Mouse (Mus musculus) CH12.LX (cell line): ENCODE results near the gene Neb. TPM values are rescaled to one million over a fixed set of nuclear protein-coding genes. Genes with fewer than 3 reads are reported as not detected.

Source experiments
- DNase-seq: peaks from one replicate; pipeline ENCODE4 v3.0.0-alpha.2; 2013; ENCODE audit errors: extremely low read depth
- H3K27ac ChIP-seq: 2 replicates; pipeline ENCODE4 v1.5.1; 2012; ENCODE audit warnings: low read depth, mild to moderate bottlenecking, control low read depth, moderate library complexity; ENCODE audit not compliant: insufficient read depth
- H3K27me3 ChIP-seq: replicated peaks from 2 replicates; pipeline ENCODE3; 2012; ENCODE audit warnings: inconsistent platforms
- H3K36me3 ChIP-seq, 2 experiments: replicated peaks in 1 of 2; 2 replicates each; pipeline versions ENCODE3 to v1.6.1; 2012; ENCODE audit warnings: inconsistent platforms in 1 of 2, low read length in 1 of 2, mild to moderate bottlenecking in 1 of 2, mixed read lengths in 1 of 2, moderate library complexity in 1 of 2; ENCODE audit not compliant: control insufficient read depth in 1 of 2, insufficient read depth in 1 of 2
- H3K4me1 ChIP-seq, 2 experiments: 2 replicates each; pipeline ENCODE4 v1.6.1; 2012; ENCODE audit warnings: inconsistent platforms in 1 of 2, moderate library complexity in 1 of 2; ENCODE audit not compliant: insufficient read depth in 2 of 2, control insufficient read depth in 1 of 2
- H3K4me2 ChIP-seq: 2 replicates; pipeline ENCODE4 v1.6.1; 2012; ENCODE audit warnings: low read depth, mild to moderate bottlenecking, control low read depth; ENCODE audit not compliant: poor library complexity, insufficient read depth, severe bottlenecking
- H3K4me3 ChIP-seq, 3 experiments: fragments of 150-350 bp in 1 of 3; sonication (generic) in 1 of 3; replicated peaks in 1 of 3; 2 replicates each; pipeline versions ENCODE3 to v1.5.1; 2011 to 2012; ENCODE audit warnings: low read depth in 2 of 3, low read length in 2 of 3, mild to moderate bottlenecking in 2 of 3, moderate library complexity in 2 of 3, control low read depth in 1 of 3, improper control_type of control experiment in 1 of 3, inconsistent platforms in 1 of 3, mixed read lengths in 1 of 3; ENCODE audit not compliant: poor library complexity in 1 of 3
- H3K79me2 ChIP-seq: replicated peaks from 2 replicates; pipeline ENCODE4 v1.6.1; 2012; ENCODE audit warnings: mild to moderate bottlenecking, moderate library complexity; ENCODE audit not compliant: control insufficient read depth, poor library complexity, insufficient read depth, severe bottlenecking; ENCODE audit errors: extremely low read depth
- H3K9ac ChIP-seq: 2 replicates; pipeline ENCODE4 v1.6.1; 2012; ENCODE audit warnings: low read depth, mild to moderate bottlenecking, control low read depth, moderate library complexity; ENCODE audit not compliant: insufficient read depth
- H3K9me3 ChIP-seq: replicated peaks from 2 replicates; pipeline ENCODE3; 2012; ENCODE audit warnings: low read length, inconsistent platforms, mixed read lengths
- BHLHE40 ChIP-seq: IDR thresholded peaks from 2 replicates; pipeline ENCODE4 v1.6.1; 2011; ENCODE audit warnings: mild to moderate bottlenecking, low read depth, low read length, improper control_type of control experiment
- CHD1 ChIP-seq: IDR thresholded peaks from 2 replicates; pipeline ENCODE4 v1.6.1; 2012; ENCODE audit warnings: low read depth, low read length, improper control_type of control experiment, inconsistent platforms
- CHD2 ChIP-seq: IDR thresholded peaks from 2 replicates; pipeline ENCODE4 v1.6.1; 2011; ENCODE audit warnings: low read length, improper control_type of control experiment
- E2F4 ChIP-seq: IDR thresholded peaks from 2 replicates; pipeline ENCODE4 v1.6.1; 2011; ENCODE audit warnings: low read depth, low read length, improper control_type of control experiment; ENCODE audit not compliant: insufficient replicate concordance
- ELF1 ChIP-seq: IDR thresholded peaks from 2 replicates; pipeline ENCODE4 v1.6.1; 2014; ENCODE audit warnings: low read depth, mild to moderate bottlenecking, inconsistent platforms, low read length, improper control_type of control experiment
- EP300 ChIP-seq: IDR thresholded peaks from 2 replicates; pipeline ENCODE4 v1.6.1; 2011; ENCODE audit warnings: low read length, improper control_type of control experiment
- IRF4 ChIP-seq: IDR thresholded peaks from 2 replicates; pipeline ENCODE4 v1.6.1; 2014; ENCODE audit warnings: low read depth, mild to moderate bottlenecking, inconsistent platforms, low read length, improper control_type of control experiment
- MAFK ChIP-seq: IDR thresholded peaks from 2 replicates; pipeline ENCODE4 v1.6.1; 2011; ENCODE audit warnings: low read length, improper control_type of control experiment; ENCODE audit not compliant: insufficient replicate concordance
- NRF1 ChIP-seq: IDR thresholded peaks from 2 replicates; pipeline ENCODE4 v1.6.1; 2014; ENCODE audit warnings: low read depth, mild to moderate bottlenecking, inconsistent platforms, low read length, improper control_type of control experiment, moderate library complexity
- POLR2A ChIP-seq: IDR thresholded peaks from 2 replicates; pipeline ENCODE4 v1.6.1; 2011; ENCODE audit warnings: low read depth, mild to moderate bottlenecking, improper control_type of control experiment, low read length
- TBP ChIP-seq: conservative IDR thresholded peaks from 2 replicates; pipeline ENCODE4 v1.6.1; 2011; ENCODE audit warnings: low read depth, low read length, improper control_type of control experiment
- USF1 ChIP-seq: IDR thresholded peaks from 2 replicates; pipeline ENCODE4 v1.6.1; 2014; ENCODE audit warnings: low read depth, mild to moderate bottlenecking, inconsistent platforms, low read length, improper control_type of control experiment
- dilution Hi-C: fragments of 300-500 bp; cut with MboI; formaldehyde crosslinking; loops from 2 replicates; pipeline ENCODE4 v1.14.3; 2020; ENCODE audit warnings: low sequenced_read_pairs; ENCODE audit not compliant: extremely low pct_unique_long_range_greater_than_20kb, extremely low pct_ligation_motif_present
- in situ Hi-C: fragments of 300-500 bp; cut with MboI; formaldehyde crosslinking; loops from 3 replicates; pipeline ENCODE4 v1.14.3; 2019; ENCODE audit warnings: low sequenced_read_pairs, low pct_ligation_motif_present, low pct_unique_long_range_greater_than_20kb, mixed read lengths
- polyA plus RNA-seq: library from polyadenylated mRNA; unstranded; fragments of >175 nt; gene quantifications from 2 replicates; pipeline ENCODE4 v1.2.1, GENCODE M21; 2012; ENCODE audit warnings: low read depth; ENCODE audit not compliant: insufficient read length
- total RNA-seq, 2 experiments: library from RNA; depleted of rRNA; stranded (reverse); fragments of 300-350 nt in 1 of 2; fragments of >200 nt in 1 of 2; gene quantifications; 2 replicates each; pipeline ENCODE4 v1.2.3; 2012 to 2014

Gene Neb
- total and polyA plus RNA-seq, 3 experiments, result 1.5 to 1.8 (median 1.7) TPM

- TF ChIP-seq CHD2 (no peak), USF1 (no peak)
- dilution Hi-C loops, result no loop called here
- no peaks in the 10 kb centered on the region for H3K9me3 ChIP-seq
These were observed 80.3 kb downstream of the Neb start for GRCm38 (mm10) chr2:52297969-52298368.

GRCm38 (mm10) chr2:52296779-52297178, 81.5 kb downstream of the Neb start:
- no peak for DNase-seq
- Histone ChIP-seq H3K36me3 (no peaks in the 10 kb centered on the region), H3K4me2 (no peak overlapping the region), H3K4me3 (no peak overlapping the region), H3K27ac (no peak overlapping the region), H3K9me3 (no peaks in the 10 kb centered on the region), H3K27me3 (no peaks in the 10 kb centered on the region), H3K4me1 (no peaks in the 10 kb centered on the region), H3K9ac (no peak overlapping the region), H3K79me2 (no peaks in the 10 kb centered on the region)
- in situ Hi-C loops (no loop called here), dilution Hi-C loops (no loop called here)
- no peak for TF ChIP-seq NRF1
- no peak for TF ChIP-seq MAFK
- no peak for TF ChIP-seq POLR2A
- TF ChIP-seq EP300, result no peak
- no peak for TF ChIP-seq E2F4

More at GRCm38 (mm10) chr2:52297969-52298368, 80.3 kb downstream of the Neb start:
- Histone ChIP-seq H3K4me3 (no peak overlapping the region), H3K79me2 (no peaks in the 10 kb centered on the region), H3K4me1 (no peaks in the 10 kb centered on the region), H3K27me3 (no peaks in the 10 kb centered on the region), H3K36me3 (no peaks in the 10 kb centered on the region), H3K4me2 (no peak overlapping the region), H3K9ac (no peak overlapping the region), H3K27ac (no peak overlapping the region)
- in situ Hi-C loops, result no loop called here
- DNase-seq, result no peak

GRCm38 (mm10) chr2:52287436-52287835, 90.8 kb downstream of the Neb start:
- H3K79me2 ChIP-seq, result no peaks in the 10 kb centered on the region
- TF ChIP-seq BHLHE40 (no peak), ELF1 (peak; percentile 28; the same call in 1 of the 2 replicates), CHD1 (no peak), IRF4 (peak; percentile 66), TBP (no peak), EP300 (peak; percentile 70)
- no peak for DNase-seq
- no peaks in the 10 kb centered on the region for H3K27me3 ChIP-seq
- no peaks in the 10 kb centered on the region for H3K36me3 ChIP-seq
- dilution Hi-C loops (no loop called here), in situ Hi-C loops (no loop called here)
- H3K27ac ChIP-seq, result no peak overlapping the region
- H3K9ac ChIP-seq, result no peak overlapping the region
- H3K4me2 ChIP-seq, result peak overlapping the region; percentile 66
- H3K4me1 ChIP-seq, result peaks cover 8 to 33% of the 10 kb centered on the region in 2 experiments
- H3K4me3 ChIP-seq, result no peak overlapping the region
- H3K9me3 ChIP-seq, result no peaks in the 10 kb centered on the region
